Mouse (Mus musculus) WW6 (cell line): ENCODE results near the gene Defa36.
"Not testable (repeated sequence)": the region's sequence is repeated elsewhere in the genome, so short reads cannot be mapped to it uniquely, and the experiment has no call there.

Source experiments
- DNase-seq: peaks from one replicate; pipeline ENCODE4 v3.0.0-alpha.2; 2013; ENCODE audit warnings: low read depth, low spot score

Defa36 gene

DNA sequence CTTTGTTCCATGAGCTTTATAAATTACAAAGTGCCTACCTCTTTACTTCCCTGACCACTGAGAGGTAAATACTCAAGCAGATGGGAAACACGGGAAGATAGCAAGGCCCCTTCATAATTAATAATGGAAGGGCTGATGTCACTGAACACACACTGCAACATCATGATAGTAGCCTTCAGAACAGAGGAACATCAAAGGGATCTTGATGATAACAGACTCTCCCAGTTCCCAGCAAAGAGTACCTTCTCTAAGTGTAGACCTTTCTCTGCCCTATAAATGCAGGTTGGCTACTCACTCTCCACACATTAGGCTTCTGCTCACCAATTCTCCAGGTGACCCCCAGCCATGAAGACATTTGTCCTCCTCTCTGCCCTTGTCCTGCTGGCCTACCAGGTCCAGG is at the start of gene Defa36:
Gene Defa36, plus strand, starts transcription at position 301 of the 400 bp plus-strand sequence.
- not testable (repeated sequence) for DNase-seq

DNA sequence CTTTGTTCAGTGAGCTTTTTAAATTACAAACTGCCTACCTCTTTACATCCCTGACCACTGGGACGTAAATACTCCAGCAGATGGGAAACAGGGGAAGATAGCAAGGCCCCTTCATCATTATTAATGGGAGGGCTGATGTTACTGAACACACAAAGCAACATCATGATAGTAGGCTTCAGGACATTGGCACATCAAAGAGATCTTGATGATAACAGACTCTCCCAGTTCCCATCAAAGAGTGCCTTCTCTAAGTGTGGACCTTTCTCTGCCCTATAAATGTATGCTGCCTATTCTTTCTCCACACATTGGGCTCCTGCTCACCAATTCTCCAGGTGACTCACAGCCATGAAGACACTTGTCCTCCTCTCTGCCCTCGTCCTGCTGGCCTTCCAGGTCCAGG is 49.0 kb upstream of the Defa36 start, which contains the start of gene Defa2:
Gene Defa2, plus strand, starts transcription at position 301 of the 400 bp plus-strand sequence.
- DNase-seq = not testable (repeated sequence)

DNA sequence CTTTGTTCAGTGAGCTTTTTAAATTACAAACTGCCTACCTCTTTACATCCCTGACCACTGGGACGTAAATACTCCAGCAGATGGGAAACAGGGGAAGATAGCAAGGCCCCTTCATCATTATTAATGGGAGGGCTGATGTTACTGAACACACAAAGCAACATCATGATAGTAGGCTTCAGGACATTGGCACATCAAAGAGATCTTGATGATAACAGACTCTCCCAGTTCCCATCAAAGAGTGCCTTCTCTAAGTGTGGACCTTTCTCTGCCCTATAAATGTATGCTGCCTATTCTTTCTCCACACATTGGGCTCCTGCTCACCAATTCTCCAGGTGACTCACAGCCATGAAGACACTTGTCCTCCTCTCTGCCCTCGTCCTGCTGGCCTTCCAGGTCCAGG is 35.7 kb upstream of the Defa36 start, which contains the start of gene Defa33:
Gene Defa33, plus strand, starts transcription at position 301 of the 400 bp plus-strand sequence.
- not testable (repeated sequence) for DNase-seq

DNA sequence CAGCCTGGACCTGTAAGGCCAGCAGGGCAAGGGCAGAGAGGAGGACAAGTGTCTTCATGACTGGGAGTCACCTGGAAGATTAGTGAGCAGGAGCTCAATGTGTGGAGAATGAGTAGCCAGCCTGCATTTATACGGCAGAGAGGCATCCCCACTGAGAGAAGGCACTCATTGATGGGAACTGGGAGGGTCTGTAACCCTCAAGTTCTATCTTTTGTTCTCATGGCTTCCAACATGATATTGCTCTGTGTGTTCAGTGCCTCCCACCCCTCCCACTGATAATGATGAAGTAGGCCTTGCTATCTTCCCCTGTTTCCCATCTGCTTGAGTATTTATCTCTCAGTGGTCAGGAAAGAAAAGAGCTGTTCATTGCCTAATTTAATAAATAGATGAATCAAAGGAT is 29.2 kb downstream of the Defa36 start, which contains the start of gene Gm7849:
Gene Gm7849, minus strand, starts transcription at position 101 of the 400 bp plus-strand sequence.
- not testable (repeated sequence) for DNase-seq
